Mouse (Mus musculus): Measurements from ENCODE around the gene Alg1. TPM values are rescaled to one million over a fixed set of nuclear protein-coding genes. Genes with fewer than 3 reads are reported as not detected.

Alg1 gene
- 24.7 and 30.3 TPM in 2 replicates for total RNA-seq (2014; rRNA removed)
- polyA plus RNA-seq (2012; rRNA removed), result 43.6 and 46.1 TPM in 2 replicates

- peak within 1 kb of the TSS; percentile 26; the same call in 1 of the 2 replicates for H3K27ac ChIP-seq (replicated peaks; ENCODE audit: insufficient read depth, low read depth, low read length)
- H3K79me2 ChIP-seq (ENCODE audit: control insufficient read depth, insufficient read depth, low read length), result 0 out of 2 replicates have a peak, but pooled peaks cover 4% of the 10 kb centered on the region
- H3K9ac ChIP-seq (ENCODE audit: low read depth, low read length), result peak within 1 kb of the TSS; percentile 82
- 1% methylated on average over 47 of the region's 47 CpGs for WGBS
- DNase-seq (ENCODE audit: extremely low read depth, low read depth, low spot score), result peak; percentile 84
- H3K27me3 ChIP-seq (ENCODE audit: control insufficient read depth, insufficient read depth, low read length), result no peaks in the 10 kb centered on the region
- no peaks in the 10 kb centered on the region for H3K36me3 ChIP-seq (ENCODE audit: control insufficient read depth, insufficient read depth, low read length)
- H3K4me3 ChIP-seq (ENCODE audit: insufficient read depth, low read depth, low read length), result peak within 1 kb of the TSS; percentile 74
- peak; percentile 98 for TF ChIP-seq POLR2A (IDR thresholded peaks at IDR 0.05; ENCODE audit: extremely low read depth, insufficient read depth, low read length)
- no peak for TF ChIP-seq CTCF (IDR thresholded peaks at IDR 0.05; ENCODE audit: low read depth, low read length)
- H3K4me1 ChIP-seq (ENCODE audit: control insufficient read depth, insufficient read depth, low read length), result peaks cover 6% of the 10 kb centered on the region; the same call in 1 of the 2 replicates
Measured at GRCm38 (mm10) chr16:5233418-5234313, at the start of gene Alg1. Gene Alg1, plus strand, starts transcription at chr16:5233621.

GRCm38 (mm10) chr16:5184101-5184500 is 49.3 kb upstream of the Alg1 start:
- Histone ChIP-seq H3K9ac (ENCODE audit: low read depth, low read length) (no peak overlapping the region), H3K4me1 (ENCODE audit: control insufficient read depth, insufficient read depth, low read length) (no peaks in the 10 kb centered on the region), H3K4me3 (ENCODE audit: insufficient read depth, low read depth, low read length) (no peak overlapping the region), H3K27ac (replicated peaks; ENCODE audit: insufficient read depth, low read depth, low read length) (no peak overlapping the region), H3K27me3 (ENCODE audit: control insufficient read depth, insufficient read depth, low read length) (no peaks in the 10 kb centered on the region), H3K36me3 (ENCODE audit: control insufficient read depth, insufficient read depth, low read length) (no peaks in the 10 kb centered on the region), H3K79me2 (ENCODE audit: control insufficient read depth, insufficient read depth, low read length) (no peaks in the 10 kb centered on the region)
- 28% methylated on average over 8 of the region's 8 CpGs for WGBS
- TF ChIP-seq POLR2A (IDR thresholded peaks at IDR 0.05; ENCODE audit: extremely low read depth, insufficient read depth, low read length), result no peak
- no peak for TF ChIP-seq CTCF (IDR thresholded peaks at IDR 0.05; ENCODE audit: low read depth, low read length)
- peak; percentile 77 for DNase-seq (ENCODE audit: extremely low read depth, low read depth, low spot score)

- no peaks in the 10 kb centered on the region for H3K4me1 ChIP-seq (ENCODE audit: control insufficient read depth, insufficient read depth, low read length)
- H3K27me3 ChIP-seq (ENCODE audit: control insufficient read depth, insufficient read depth, low read length), result no peaks in the 10 kb centered on the region
- no peak overlapping the region for H3K27ac ChIP-seq (replicated peaks; ENCODE audit: insufficient read depth, low read depth, low read length)
- WGBS, result 79% methylated on average over 5 of the region's 5 CpGs
- TF ChIP-seq POLR2A (IDR thresholded peaks at IDR 0.05; ENCODE audit: extremely low read depth, insufficient read depth, low read length) (no peak), CTCF (IDR thresholded peaks at IDR 0.05; ENCODE audit: low read depth, low read length) (no peak)
- no peak for DNase-seq (ENCODE audit: extremely low read depth, low read depth, low spot score)
- H3K79me2 ChIP-seq (ENCODE audit: control insufficient read depth, insufficient read depth, low read length), result no peaks in the 10 kb centered on the region
- H3K9ac ChIP-seq (ENCODE audit: low read depth, low read length), result no peak overlapping the region
- no peaks in the 10 kb centered on the region for H3K36me3 ChIP-seq (ENCODE audit: control insufficient read depth, insufficient read depth, low read length)
- H3K4me3 ChIP-seq (ENCODE audit: insufficient read depth, low read depth, low read length), result no peak overlapping the region
Measured at GRCm38 (mm10) chr16:5184956-5185355, 48.5 kb upstream of the Alg1 start.

- Histone ChIP-seq H3K4me3 (ENCODE audit: insufficient read depth, low read depth, low read length) (no peak overlapping the region), H3K9ac (ENCODE audit: low read depth, low read length) (no peak overlapping the region), H3K36me3 (ENCODE audit: control insufficient read depth, insufficient read depth, low read length) (no peaks in the 10 kb centered on the region), H3K4me1 (ENCODE audit: control insufficient read depth, insufficient read depth, low read length) (no peaks in the 10 kb centered on the region), H3K79me2 (ENCODE audit: control insufficient read depth, insufficient read depth, low read length) (no peaks in the 10 kb centered on the region), H3K27ac (replicated peaks; ENCODE audit: insufficient read depth, low read depth, low read length) (no peak overlapping the region), H3K27me3 (ENCODE audit: control insufficient read depth, insufficient read depth, low read length) (no peaks in the 10 kb centered on the region)
- DNase-seq (ENCODE audit: extremely low read depth, low read depth, low spot score), result no peak
- TF ChIP-seq CTCF (IDR thresholded peaks at IDR 0.05; ENCODE audit: low read depth, low read length), result no peak
- no peak for TF ChIP-seq POLR2A (IDR thresholded peaks at IDR 0.05; ENCODE audit: extremely low read depth, insufficient read depth, low read length)
- 66% methylated on average over 7 of the region's 7 CpGs for WGBS
Measured at GRCm38 (mm10) chr16:5185691-5186090, 47.7 kb upstream of the Alg1 start.

GRCm38 (mm10) chr16:5186234-5186633 is 47.2 kb upstream of the Alg1 start:
- DNase-seq (ENCODE audit: extremely low read depth, low read depth, low spot score), result no peak
- 75% methylated on average over 7 of the region's 7 CpGs for WGBS

GRCm38 (mm10) chr16:5195080-5195479 is 38.3 kb upstream of the Alg1 start:
- Histone ChIP-seq H3K79me2 (ENCODE audit: control insufficient read depth, insufficient read depth, low read length) (no peaks in the 10 kb centered on the region), H3K4me3 (ENCODE audit: insufficient read depth, low read depth, low read length) (no peak overlapping the region), H3K27me3 (ENCODE audit: control insufficient read depth, insufficient read depth, low read length) (no peaks in the 10 kb centered on the region), H3K36me3 (ENCODE audit: control insufficient read depth, insufficient read depth, low read length) (peaks cover 12% of the 10 kb centered on the region), H3K9ac (ENCODE audit: low read depth, low read length) (no peak overlapping the region), H3K27ac (replicated peaks; ENCODE audit: insufficient read depth, low read depth, low read length) (no peak overlapping the region), H3K4me1 (ENCODE audit: control insufficient read depth, insufficient read depth, low read length) (no peaks in the 10 kb centered on the region)
- peak; percentile 34 for DNase-seq (ENCODE audit: extremely low read depth, low read depth, low spot score)
- WGBS, result 36% methylated on average over 6 of the region's 6 CpGs
- peak; percentile 81 for TF ChIP-seq CTCF (IDR thresholded peaks at IDR 0.05; ENCODE audit: low read depth, low read length)
- TF ChIP-seq POLR2A (IDR thresholded peaks at IDR 0.05; ENCODE audit: extremely low read depth, insufficient read depth, low read length), result no peak

More at GRCm38 (mm10) chr16:5186234-5186633, 47.2 kb upstream of the Alg1 start:
- Histone ChIP-seq H3K79me2 (ENCODE audit: control insufficient read depth, insufficient read depth, low read length) (no peaks in the 10 kb centered on the region), H3K27ac (replicated peaks; ENCODE audit: insufficient read depth, low read depth, low read length) (no peak overlapping the region), H3K4me3 (ENCODE audit: insufficient read depth, low read depth, low read length) (no peak overlapping the region), H3K9ac (ENCODE audit: low read depth, low read length) (no peak overlapping the region), H3K4me1 (ENCODE audit: control insufficient read depth, insufficient read depth, low read length) (no peaks in the 10 kb centered on the region), H3K27me3 (ENCODE audit: control insufficient read depth, insufficient read depth, low read length) (no peaks in the 10 kb centered on the region), H3K36me3 (ENCODE audit: control insufficient read depth, insufficient read depth, low read length) (no peaks in the 10 kb centered on the region)
- TF ChIP-seq POLR2A (IDR thresholded peaks at IDR 0.05; ENCODE audit: extremely low read depth, insufficient read depth, low read length), result no peak
- TF ChIP-seq CTCF (IDR thresholded peaks at IDR 0.05; ENCODE audit: low read depth, low read length), result no peak
